ENCODE assay signal across 10 mouse cellular contexts in the genomic region with DNA sequence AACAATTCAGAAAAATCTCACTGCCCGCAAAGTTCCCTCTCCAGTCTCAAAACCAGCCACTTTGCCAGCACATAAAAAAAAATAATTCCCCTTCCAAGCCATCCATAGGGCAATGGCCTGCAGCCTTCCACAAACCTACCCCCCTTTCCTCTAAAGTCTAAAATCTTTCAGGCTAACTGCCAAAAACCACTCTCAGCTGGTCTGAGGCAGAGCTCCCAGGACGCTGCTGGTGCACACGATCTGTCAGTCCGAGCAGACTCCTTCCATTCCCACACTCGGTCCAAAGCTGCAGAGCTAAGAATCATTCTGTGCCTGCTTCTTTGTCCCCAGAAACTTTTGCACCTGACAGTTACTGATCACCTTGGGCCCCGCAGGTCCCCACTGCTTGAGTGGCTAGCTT. TPM values are rescaled to one million over a fixed set of nuclear protein-coding genes. Genes with fewer than 3 reads are reported as not detected.
A peak's percentile ranks its signal among the peaks of the same experiment; 100 is the strongest.
DNase-seq lines count a peak whose midpoint lies in the region; ATAC-seq lines count a peak whose summit lies in the region.
"Had no signal": no experiment of that assay in that cellular context is flagged by ENCODE, and none has a peak within 500 bp of the region (broad histone marks: within the 10 kb centered on the region; RNA-seq: fewer than 3 reads in every experiment).

No protein-coding gene starts in this region.

- no peaks in the 10 kb centered on the region for H3K9me3 ChIP-seq in heart, embryonic 16.5 days (replicated peaks; ENCODE audit: control insufficient read depth, low read length)

- no peak overlapping the region for H3K4me2 ChIP-seq in heart, embryonic 16.5 days (ENCODE audit: low read depth, low read length)

- WGBS in heart, embryonic 16.5 days, result 20% methylated on average over 6 of the region's 6 CpGs

- peaks cover 9% of the 10 kb centered on the region for H3K4me1 ChIP-seq in heart, embryonic 16.5 days (ENCODE audit: control insufficient read depth, insufficient read depth, low read length)

- peak; percentile 76; the same call in 1 of the 2 replicates for ATAC-seq in heart, embryonic 16.5 days (replicated peaks; ENCODE audit: extremely low read depth, insufficient read depth, low FRiP score)
- ATAC-seq: CD4-positive, CD25-positive, alpha-beta regulatory T cell, adult 4 months had no signal

- H3K27me3 ChIP-seq in heart, embryonic 16.5 days (ENCODE audit: control insufficient read depth, insufficient read depth, low read length), result no peaks in the 10 kb centered on the region

- H3K36me3 ChIP-seq in heart, embryonic 16.5 days (ENCODE audit: control insufficient read depth, insufficient read depth), result no peaks in the 10 kb centered on the region

- H3K27ac ChIP-seq in heart, embryonic 16.5 days (ENCODE audit: low read length), result peak overlapping the region; percentile 19; the same call in 1 of the 2 replicates

- peak; percentile 90 for DNase-seq in heart, adult 11 months
- no peak for DNase-seq in heart, adult 8-10 months (ENCODE audit: low spot score)
- DNase-seq in MN1 (ENCODE audit: low spot score), result peak; percentile 68
- DNase-seq in kidney, postnatal 4 days, result peak; percentile 33 to 55
- no peak for DNase-seq in layer of hippocampus, postnatal 14 days (ENCODE audit: low spot score in 2 of 2)
- DNase-seq in spleen, postnatal 10 days (ENCODE audit: low spot score in 2 of 2), result no peak
- DNase-seq in spleen, postnatal 14 days (ENCODE audit: low spot score in 2 of 2), result no peak
- DNase-seq: adrenal gland, adult 8-10 months had no signal

- H3K4me3 ChIP-seq in heart, embryonic 16.5 days (ENCODE audit: low read length), result no peak overlapping the region

- H3K9ac ChIP-seq in heart, embryonic 16.5 days (ENCODE audit: low read length), result no peak overlapping the region

RNA-seq across cellular contexts. Expression of a gene that starts 22.1 kb away (rescaled TPM):
- total RNA-seq in heart, adult 8-10 months (2022), result 10 to 100 TPM; 14.3 to 17.3 (median 15.6) TPM
- polyA plus RNA-seq in heart, embryonic 16.5 days (2015; fragmentation: Nextera tagmentation; extraction: Ambion mirVana), result 16.0 and 19.2 TPM in 2 replicates
- total RNA-seq in layer of hippocampus, postnatal 14 days (2021), result 10 to 100 TPM; 31.1 to 31.6 TPM

RNA-seq across cellular contexts. Expression of a gene that starts 25.8 kb away (rescaled TPM):
- total RNA-seq in heart, adult 8-10 months (2022), result 10 to 100 TPM; 11.1 to 17.3 (median 13.8) TPM
- 3.3 and 5.6 TPM in 2 replicates for polyA plus RNA-seq in heart, embryonic 16.5 days (2015; fragmentation: Nextera tagmentation; extraction: Ambion mirVana)
- 10 to 100 TPM; 93.9 to 99.1 TPM for total RNA-seq in layer of hippocampus, postnatal 14 days (2021)

RNA-seq across cellular contexts. Expression of a gene that starts 41.2 kb away (rescaled TPM):
- 100 to 1,000 TPM; 170 to 189 (median 183) TPM for total RNA-seq in heart, adult 8-10 months (2022)
- polyA plus RNA-seq in heart, embryonic 16.5 days (2015; fragmentation: Nextera tagmentation; extraction: Ambion mirVana), result 223 and 247 TPM in 2 replicates
- 100 to 1,000 TPM; 105 to 107 TPM for total RNA-seq in layer of hippocampus, postnatal 14 days (2021)

Comparison
In these comparisons a context has a peak if more than half of its experiments do, and no peak if none do; other contexts are left out.
1. DNase-seq: peak in heart, adult 11 months (single experiment), MN1 (single experiment) and kidney, postnatal 4 days (2 of 2); none in heart, adult 8-10 months (single experiment), layer of hippocampus, postnatal 14 days (0 of 2), spleen, postnatal 10 days (0 of 2) and spleen, postnatal 14 days (0 of 2).
2. RNA of a gene that starts 25.8 kb away (total RNA-seq): 93.9 to 99.1 TPM in layer of hippocampus, postnatal 14 days; 11.1 to 17.3 TPM in heart, adult 8-10 months; every median in the first group is over 4 times any median in the second.